ENCODE assay signal across 8 mouse cellular contexts in genomic region chr13:23554393-23554792, GRCm38 (mm10). TPM values are rescaled to one million over a fixed set of nuclear protein-coding genes. Genes with fewer than 3 reads are reported as not detected.
DNase-seq lines count a peak whose midpoint lies in the region; ATAC-seq and TF ChIP-seq lines count a peak whose summit lies in the region.

No protein-coding gene starts in this region.

- H3K9me3 ChIP-seq in embryonic facial prominence, embryonic 11.5 days (replicated peaks; ENCODE audit: control insufficient read depth, low read length): no peaks in the 10 kb centered on the region
- H3K9me3 ChIP-seq in intestine, embryonic 16.5 days (ENCODE audit: control insufficient read depth, low read length): no peaks in the 10 kb centered on the region
- H3K9me3 ChIP-seq in neural tube, embryonic 14.5 days (ENCODE audit: control insufficient read depth, low read length): no peaks in the 10 kb centered on the region

- no peak for TF ChIP-seq CTCF in layer of hippocampus, adult 2 months (conservative IDR thresholded peaks at IDR 0.05)

- peak overlapping the region; percentile 78 for H3K27ac ChIP-seq in layer of hippocampus, adult 2 months
- peak overlapping the region; percentile 98 for H3K27ac ChIP-seq in embryonic facial prominence, embryonic 11.5 days (replicated peaks; ENCODE audit: low read depth, low read length)
- peak overlapping the region; percentile 97 for H3K27ac ChIP-seq in intestine, embryonic 16.5 days (ENCODE audit: low read length)
- H3K27ac ChIP-seq in neural tube, embryonic 14.5 days (ENCODE audit: low read depth, low read length): peak overlapping the region; percentile 81; the same call in 1 of the 2 replicates

- peak overlapping the region; percentile 80 for H3K4me2 ChIP-seq in embryonic facial prominence, embryonic 11.5 days (ENCODE audit: low read depth, low read length)
- H3K4me2 ChIP-seq in intestine, embryonic 16.5 days (ENCODE audit: low read depth, low read length): peak overlapping the region; percentile 83
- peak overlapping the region; percentile 77 for H3K4me2 ChIP-seq in neural tube, embryonic 14.5 days (ENCODE audit: low read depth, low read length)

- peak overlapping the region; percentile 80 for H3K9ac ChIP-seq in embryonic facial prominence, embryonic 11.5 days (replicated peaks; ENCODE audit: low read length)
- H3K9ac ChIP-seq in intestine, embryonic 16.5 days (ENCODE audit: low read depth, low read length): peak overlapping the region; percentile 78
- H3K9ac ChIP-seq in neural tube, embryonic 14.5 days (replicated peaks; ENCODE audit: low read depth, low read length): peak overlapping the region; percentile 50; the same call in 1 of the 2 replicates

- no peak for ATAC-seq in embryonic facial prominence, embryonic 11.5 days (replicated peaks; ENCODE audit: insufficient number of reproducible peaks, low FRiP score, low TSS enrichment, low read depth)
- no peak for ATAC-seq in intestine, embryonic 16.5 days
- ATAC-seq in neural tube, embryonic 14.5 days (ENCODE audit: low read depth): no peak

- peak overlapping the region; percentile 62 for H3K4me3 ChIP-seq in layer of hippocampus, adult 2 months
- peak overlapping the region; percentile 64 for H3K4me3 ChIP-seq in embryonic facial prominence, embryonic 11.5 days (ENCODE audit: low read depth, low read length)
- peak overlapping the region; percentile 51 for H3K4me3 ChIP-seq in intestine, embryonic 16.5 days (ENCODE audit: low read length)
- peak overlapping the region; percentile 43 for H3K4me3 ChIP-seq in neural tube, embryonic 14.5 days (ENCODE audit: low read depth, low read length)

- no peaks in the 10 kb centered on the region for H3K27me3 ChIP-seq in embryonic facial prominence, embryonic 11.5 days (ENCODE audit: control insufficient read depth, insufficient read depth, low read length)
- no peaks in the 10 kb centered on the region for H3K27me3 ChIP-seq in intestine, embryonic 16.5 days (replicated peaks; ENCODE audit: control insufficient read depth, insufficient read depth, low read length)
- H3K27me3 ChIP-seq in neural tube, embryonic 14.5 days (ENCODE audit: control insufficient read depth, insufficient read depth, low read length): no peaks in the 10 kb centered on the region; the same call in 1 of the 2 replicates

- no peak for DNase-seq in layer of hippocampus, adult 2 months (ENCODE audit: low spot score in 2 of 2)
- no peak for DNase-seq in layer of hippocampus, postnatal 14 days (ENCODE audit: low spot score in 2 of 2)
- DNase-seq in embryonic facial prominence, embryonic 11.5 days (ENCODE audit: low spot score): no peak
- DNase-seq in cerebellum, adult 11-12 months: no peak
- DNase-seq in layer of hippocampus, postnatal 36 days: no peak
- no peak for DNase-seq in adrenal gland, postnatal 4 days (ENCODE audit: low spot score in 2 of 2)

- H3K36me3 ChIP-seq in embryonic facial prominence, embryonic 11.5 days (replicated peaks; ENCODE audit: control insufficient read depth, insufficient read depth, low read depth, low read length): no peaks in the 10 kb centered on the region
- no peaks in the 10 kb centered on the region for H3K36me3 ChIP-seq in intestine, embryonic 16.5 days (ENCODE audit: control insufficient read depth, insufficient read depth, low read length)
- H3K36me3 ChIP-seq in neural tube, embryonic 14.5 days (ENCODE audit: control insufficient read depth, insufficient read depth, low read length): no peaks in the 10 kb centered on the region

- WGBS in embryonic facial prominence, embryonic 11.5 days: 28% methylated on average over 9 of the region's 9 CpGs
- WGBS in intestine, embryonic 16.5 days: 18% methylated on average over 9 of the region's 9 CpGs
- 20% methylated on average over 9 of the region's 9 CpGs for WGBS in neural tube, embryonic 14.5 days

- no peaks in the 10 kb centered on the region for H3K4me1 ChIP-seq in embryonic facial prominence, embryonic 11.5 days (ENCODE audit: control insufficient read depth, insufficient read depth, low read length)
- peaks cover 12% of the 10 kb centered on the region for H3K4me1 ChIP-seq in intestine, embryonic 16.5 days (ENCODE audit: control insufficient read depth, insufficient read depth, low read length)
- H3K4me1 ChIP-seq in neural tube, embryonic 14.5 days (ENCODE audit: control insufficient read depth, insufficient read depth, low read length): 0 out of 2 replicates have a peak, but pooled peaks cover 3% of the 10 kb centered on the region

RNA-seq across cellular contexts. Expression of gene Hist1h1d, which starts 1.3 kb away (rescaled TPM):
- 1 to 10 TPM; 4.6 to 5.5 TPM for total RNA-seq in layer of hippocampus, adult 2 months (2021)
- 1 to 10 TPM; 4.6 to 4.8 TPM for total RNA-seq in layer of hippocampus, postnatal 14 days (2021)
- 0.53 and 0.71 TPM in 2 replicates for polyA plus RNA-seq in embryonic facial prominence, embryonic 11.5 days (2014; fragmentation: Nextera tagmentation; extraction: Ambion mirVana)
- polyA plus RNA-seq in intestine, embryonic 16.5 days (2015; fragmentation: Nextera tagmentation; extraction: Ambion mirVana): 0.28 and 0.42 TPM in 2 replicates
- 0.07 and 0.13 TPM in 2 replicates for polyA plus RNA-seq in neural tube, embryonic 14.5 days (2014; fragmentation: Nextera tagmentation; extraction: Ambion mirVana)
- 1 to 10 TPM; 4.3 to 6.0 TPM for total RNA-seq in layer of hippocampus, postnatal 36 days (2021)
- 10 to 100 TPM; 48.3 to 57.6 TPM for total RNA-seq in adrenal gland, postnatal 4 days (2021)

RNA-seq across cellular contexts. Expression of gene Hist1h4f, which starts 2.9 kb away (rescaled TPM):
- 100 to 1,000 TPM; 150 to 167 TPM for total RNA-seq in layer of hippocampus, adult 2 months (2021)
- 100 to 1,000 TPM; 122 to 142 TPM for total RNA-seq in layer of hippocampus, postnatal 14 days (2021)
- 1.3 TPM in 1 of 2 replicates, not detected in the other for polyA plus RNA-seq in embryonic facial prominence, embryonic 11.5 days (2014; fragmentation: Nextera tagmentation; extraction: Ambion mirVana)
- 0.68 and 0.98 TPM in 2 replicates for polyA plus RNA-seq in intestine, embryonic 16.5 days (2015; fragmentation: Nextera tagmentation; extraction: Ambion mirVana)
- not detected in 2 replicates for polyA plus RNA-seq in neural tube, embryonic 14.5 days (2014; fragmentation: Nextera tagmentation; extraction: Ambion mirVana)
- total RNA-seq in layer of hippocampus, postnatal 36 days (2021): 100 to 1,000 TPM; 143 to 156 TPM
- total RNA-seq in adrenal gland, postnatal 4 days (2021): 100 to 1,000 TPM; 899 to 983 TPM

RNA-seq across cellular contexts. Expression of gene Hist1h3e, which starts 7.8 kb away (rescaled TPM):
- total RNA-seq in layer of hippocampus, adult 2 months (2021): 10 to 100 TPM; 45.3 to 54.6 TPM
- 10 to 100 TPM; 60.0 to 69.0 TPM for total RNA-seq in layer of hippocampus, postnatal 14 days (2021)
- 9.0 and 12.1 TPM in 2 replicates for polyA plus RNA-seq in embryonic facial prominence, embryonic 11.5 days (2014; fragmentation: Nextera tagmentation; extraction: Ambion mirVana)
- 2.7 and 4.1 TPM in 2 replicates for polyA plus RNA-seq in intestine, embryonic 16.5 days (2015; fragmentation: Nextera tagmentation; extraction: Ambion mirVana)
- 1.9 and 2.4 TPM in 2 replicates for polyA plus RNA-seq in neural tube, embryonic 14.5 days (2014; fragmentation: Nextera tagmentation; extraction: Ambion mirVana)
- total RNA-seq in layer of hippocampus, postnatal 36 days (2021): 10 to 100 TPM; 47.8 to 49.2 TPM
- total RNA-seq in adrenal gland, postnatal 4 days (2021): 100 to 1,000 TPM; 399 to 448 TPM

RNA-seq across cellular contexts. Expression of gene Hist1h3f, which starts 10.5 kb away (rescaled TPM):
- 10 to 100 TPM; 17.7 to 18.3 TPM for total RNA-seq in layer of hippocampus, adult 2 months (2021)
- total RNA-seq in layer of hippocampus, postnatal 14 days (2021): 10 to 100 TPM; 19.7 to 24.2 TPM
- 1.2 and 1.5 TPM in 2 replicates for polyA plus RNA-seq in embryonic facial prominence, embryonic 11.5 days (2014; fragmentation: Nextera tagmentation; extraction: Ambion mirVana)
- 0.44 and 0.60 TPM in 2 replicates for polyA plus RNA-seq in intestine, embryonic 16.5 days (2015; fragmentation: Nextera tagmentation; extraction: Ambion mirVana)
- 0.52 TPM in 1 of 2 replicates, not detected in the other for polyA plus RNA-seq in neural tube, embryonic 14.5 days (2014; fragmentation: Nextera tagmentation; extraction: Ambion mirVana)
- 10 to 100 TPM; 16.2 to 17.4 TPM for total RNA-seq in layer of hippocampus, postnatal 36 days (2021)
- 100 to 1,000 TPM; 150 to 177 TPM for total RNA-seq in adrenal gland, postnatal 4 days (2021)

RNA-seq across cellular contexts. Expression of gene Hist1h2bh, which starts 11.2 kb away (rescaled TPM):
- 1 to 10 TPM in 1 of 2 experiments, under 1 TPM in 1; 0.39 to 1.2 TPM for total RNA-seq in layer of hippocampus, adult 2 months (2021)
- 1 to 10 TPM; 1.2 to 1.9 TPM for total RNA-seq in layer of hippocampus, postnatal 14 days (2021)
- polyA plus RNA-seq in embryonic facial prominence, embryonic 11.5 days (2014; fragmentation: Nextera tagmentation; extraction: Ambion mirVana): 0.67 and 1.3 TPM in 2 replicates
- 0.65 and 0.94 TPM in 2 replicates for polyA plus RNA-seq in intestine, embryonic 16.5 days (2015; fragmentation: Nextera tagmentation; extraction: Ambion mirVana)
- polyA plus RNA-seq in neural tube, embryonic 14.5 days (2014; fragmentation: Nextera tagmentation; extraction: Ambion mirVana): 0.33 TPM in 1 of 2 replicates, not detected in the other
- 1 to 10 TPM; 1.1 to 1.2 TPM for total RNA-seq in layer of hippocampus, postnatal 36 days (2021)
- total RNA-seq in adrenal gland, postnatal 4 days (2021): 10 to 100 TPM; 29.4 to 38.7 TPM

Comparison
In these comparisons a context has a peak if more than half of its experiments do, and no peak if none do; other contexts are left out.
1. RNA of gene Hist1h1d, which starts 1.3 kb away (total RNA-seq): 48.3 to 57.6 TPM in adrenal gland, postnatal 4 days; 4.3 to 6.0 TPM in layer of hippocampus, postnatal 36 days, 4.6 to 5.5 TPM in layer of hippocampus, adult 2 months and 4.6 to 4.8 TPM in layer of hippocampus, postnatal 14 days; every median in the first group is over 4 times any median in the second.
2. RNA of gene Hist1h4f, which starts 2.9 kb away (total RNA-seq): 899 to 983 TPM in adrenal gland, postnatal 4 days; 150 to 167 TPM in layer of hippocampus, adult 2 months, 143 to 156 TPM in layer of hippocampus, postnatal 36 days and 122 to 142 TPM in layer of hippocampus, postnatal 14 days; every median in the first group is over 4 times any median in the second.
3. RNA of gene Hist1h3e, which starts 7.8 kb away (total RNA-seq): 399 to 448 TPM in adrenal gland, postnatal 4 days; 60.0 to 69.0 TPM in layer of hippocampus, postnatal 14 days, 45.3 to 54.6 TPM in layer of hippocampus, adult 2 months and 47.8 to 49.2 TPM in layer of hippocampus, postnatal 36 days; every median in the first group is over 4 times any median in the second.
4. Peak in every context shown above with its lines, with median percentiles within 50 percentile points of each other: H3K27ac ChIP-seq, H3K4me3 ChIP-seq, H3K4me2 ChIP-seq and H3K9ac ChIP-seq.